Mouse (Mus musculus) kidney, postnatal 36 days (tissue): Measurements from ENCODE around the gene Paxip1.

Source experiments
- DNase-seq, 2 experiments: peaks; one replicate each; pipeline ENCODE4 v3.0.0; 2021 to 2022; ENCODE audit warnings: mixed read lengths in 2 of 2

The Paxip1 gene

GRCm38 (mm10) chr5:27719311-27719710 lies 72.2 kb downstream of the Paxip1 start:
- DNase-seq: no peak

GRCm38 (mm10) chr5:27717301-27717700 lies 74.2 kb downstream of the Paxip1 start:
- no peak for DNase-seq

GRCm38 (mm10) chr5:27716026-27716425 lies 75.5 kb downstream of the Paxip1 start:
- DNase-seq: no peak

GRCm38 (mm10) chr5:27714356-27714755 lies 77.1 kb downstream of the Paxip1 start:
- no peak for DNase-seq

- DNase-seq: no peak
Measured at GRCm38 (mm10) chr5:27711461-27712192, 79.9 kb downstream of the Paxip1 start.

- peak in 1 of 2 experiments; percentile 12 for DNase-seq
Measured at GRCm38 (mm10) chr5:27708209-27708608, 83.3 kb downstream of the Paxip1 start.

GRCm38 (mm10) chr5:27707283-27707682 lies 84.2 kb downstream of the Paxip1 start:
- no peak for DNase-seq

- no peak for DNase-seq
Measured at GRCm38 (mm10) chr5:27706551-27706950, 84.9 kb downstream of the Paxip1 start.

- DNase-seq: no peak
Measured at GRCm38 (mm10) chr5:27705020-27705419, 86.5 kb downstream of the Paxip1 start.

- no peak for DNase-seq
Measured at GRCm38 (mm10) chr5:27702482-27702881, 89.0 kb downstream of the Paxip1 start.
